In the genomic region with DNA sequence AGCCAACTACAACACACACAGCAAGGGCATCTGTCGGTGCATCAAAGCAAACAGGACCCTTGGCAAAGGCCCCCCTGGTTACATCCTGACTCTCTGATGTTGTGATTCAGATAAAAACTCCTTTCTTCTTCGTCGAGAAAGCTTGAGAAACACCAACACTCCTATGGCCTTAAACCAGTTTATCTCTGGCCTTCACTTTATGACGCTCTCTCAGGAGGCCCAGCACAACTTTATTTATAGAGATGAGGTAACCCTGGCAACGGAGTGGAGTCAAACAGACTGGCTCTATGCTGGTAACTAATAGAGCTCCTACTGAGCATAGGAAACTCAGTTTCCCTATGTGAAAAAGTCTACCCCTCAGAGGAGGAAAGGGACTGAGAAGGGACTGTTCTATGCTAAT, we compare ENCODE assay signal across 16 mouse cellular contexts.
DNase-seq lines count a peak whose midpoint lies in the region; ATAC-seq and TF ChIP-seq lines count a peak whose summit lies in the region.
"Had no signal": no experiment of that assay in that cellular context is flagged by ENCODE, and none has a peak within 500 bp of the region (broad histone marks: within the 10 kb centered on the region; RNA-seq: fewer than 3 reads in every experiment).

No protein-coding gene starts in this region.

- H3K9ac ChIP-seq in lung, embryonic 14.5 days = no peak overlapping the region
- no peak overlapping the region for H3K9ac ChIP-seq in intestine, embryonic 16.5 days (ENCODE audit: low read depth, low read length)
- H3K9ac ChIP-seq: embryonic facial prominence, embryonic 13.5 days; hindbrain, embryonic 14.5 days; stomach, embryonic 15.5 days had no signal

- peak; percentile 78 for DNase-seq in heart, adult 11 months
- no peak for DNase-seq in heart, postnatal 25 days (ENCODE audit: low spot score)
- DNase-seq in lung, embryonic 14.5 days = peak; percentile 7
- DNase-seq in lung, postnatal 10 days = no peak
- DNase-seq in adrenal gland, adult 8-10 months = peak; percentile 57
- DNase-seq in kidney, postnatal 36 days = no peak
- no peak for DNase-seq in lung, postnatal 25 days (ENCODE audit: low spot score)
- DNase-seq: cerebellum, postnatal 14 days; gastrocnemius, postnatal 36 days had no signal

- H3K36me3 ChIP-seq in lung, embryonic 14.5 days (ENCODE audit: insufficient read depth) = no peaks in the 10 kb centered on the region
- no peaks in the 10 kb centered on the region for H3K36me3 ChIP-seq in intestine, embryonic 16.5 days (ENCODE audit: control insufficient read depth, insufficient read depth, low read length)
- H3K36me3 ChIP-seq: embryonic facial prominence, embryonic 13.5 days; stomach, embryonic 15.5 days had no signal

- H3K4me1 ChIP-seq in lung, embryonic 14.5 days (ENCODE audit: insufficient read depth) = no peaks in the 10 kb centered on the region
- 0 out of 2 replicates have a peak, but pooled peaks cover 5% of the 10 kb centered on the region for H3K4me1 ChIP-seq in intestine, embryonic 16.5 days (ENCODE audit: control insufficient read depth, insufficient read depth, low read length)
- H3K4me1 ChIP-seq: stomach, embryonic 15.5 days had no signal

- intact Hi-C loops in heart, postnatal 25 days (cut with DNase I) = no loop called here

- 21% methylated on average over 5 of the region's 5 CpGs for WGBS in lung, embryonic 14.5 days
- 20% methylated on average over 5 of the region's 5 CpGs for WGBS in intestine, embryonic 16.5 days

- no peak for TF ChIP-seq CTCF in lung, embryonic 14.5 days (IDR thresholded peaks at IDR 0.05; ENCODE audit: low read depth)

- no peak overlapping the region for H3K27ac ChIP-seq in lung, embryonic 14.5 days (ENCODE audit: low read depth)
- H3K27ac ChIP-seq in intestine, embryonic 16.5 days (ENCODE audit: low read length) = no peak overlapping the region
- H3K27ac ChIP-seq: embryonic facial prominence, embryonic 13.5 days; hindbrain, embryonic 14.5 days; stomach, embryonic 15.5 days had no signal

- no peaks in the 10 kb centered on the region for H3K27me3 ChIP-seq in lung, embryonic 14.5 days (ENCODE audit: insufficient read depth, low read length)
- no peaks in the 10 kb centered on the region for H3K27me3 ChIP-seq in intestine, embryonic 16.5 days (replicated peaks; ENCODE audit: control insufficient read depth, insufficient read depth, low read length)
- H3K27me3 ChIP-seq: embryonic facial prominence, embryonic 13.5 days; stomach, embryonic 15.5 days had no signal

- ATAC-seq in lung, embryonic 14.5 days (ENCODE audit: insufficient read depth) = no peak; the same call in 1 of the 2 replicates
- peak; percentile 68 for ATAC-seq in intestine, embryonic 16.5 days
- ATAC-seq: activated CD4-positive, CD25-positive, alpha-beta regulatory T cell, adult 4 months; lung, postnatal 0 days had no signal

- H3K4me2 ChIP-seq in lung, embryonic 14.5 days = no peak overlapping the region
- H3K4me2 ChIP-seq in intestine, embryonic 16.5 days (ENCODE audit: low read depth, low read length) = no peak overlapping the region
- H3K4me2 ChIP-seq: embryonic facial prominence, embryonic 13.5 days; hindbrain, embryonic 14.5 days; liver, embryonic 11.5 days; stomach, embryonic 15.5 days had no signal

- H3K4me3 ChIP-seq in lung, embryonic 14.5 days (ENCODE audit: low read depth, low read length) = no peak overlapping the region
- H3K4me3 ChIP-seq in intestine, embryonic 16.5 days (ENCODE audit: low read length) = no peak overlapping the region
- H3K4me3 ChIP-seq: embryonic facial prominence, embryonic 13.5 days; stomach, embryonic 15.5 days had no signal

- H3K9me3 ChIP-seq in lung, embryonic 14.5 days (ENCODE audit: low read depth, low read length) = no peaks in the 10 kb centered on the region
- no peaks in the 10 kb centered on the region for H3K9me3 ChIP-seq in intestine, embryonic 16.5 days (ENCODE audit: control insufficient read depth, low read length)
- H3K9me3 ChIP-seq: embryonic facial prominence, embryonic 13.5 days; stomach, embryonic 15.5 days had no signal

Comparison
In these comparisons a context has a peak if more than half of its experiments do, and no peak if none do; other contexts are left out.
1. DNase-seq: peak in heart, adult 11 months (single experiment), lung, embryonic 14.5 days (single experiment) and adrenal gland, adult 8-10 months (single experiment); none in heart, postnatal 25 days (single experiment), lung, postnatal 10 days (single experiment), kidney, postnatal 36 days (0 of 2) and lung, postnatal 25 days (single experiment).